ENCODE assay signal across 8 mouse cellular contexts in genomic region chr2:144331401-144332302, GRCm38 (mm10). TPM values are rescaled to one million over a fixed set of nuclear protein-coding genes. Genes with fewer than 3 reads are reported as not detected.
A peak's percentile ranks its signal among the peaks of the same experiment; 100 is the strongest.
DNase-seq lines count a peak whose midpoint lies in the region; ATAC-seq and TF ChIP-seq lines count a peak whose summit lies in the region.

Ovol2 (minus strand) TSS chr2:144332146.

- H3K36me3 ChIP-seq in spleen, adult 2 months (ENCODE audit: control insufficient read depth, insufficient read depth, low read length) = no peaks in the 10 kb centered on the region
- no peaks in the 10 kb centered on the region for H3K36me3 ChIP-seq in embryonic facial prominence, embryonic 13.5 days
- H3K36me3 ChIP-seq in hindbrain, postnatal 0 days (ENCODE audit: insufficient read depth, low read length) = no peaks in the 10 kb centered on the region
- H3K36me3 ChIP-seq in liver, embryonic 12.5 days = no peaks in the 10 kb centered on the region

- no peak within 1 kb of the TSS for H3K27ac ChIP-seq in spleen, adult 2 months (ENCODE audit: insufficient read depth, low read length)
- H3K27ac ChIP-seq in embryonic facial prominence, embryonic 13.5 days = peak within 1 kb of the TSS; percentile 51
- no peak within 1 kb of the TSS for H3K27ac ChIP-seq in hindbrain, postnatal 0 days
- H3K27ac ChIP-seq in liver, embryonic 12.5 days = no peak within 1 kb of the TSS

- peak within 1 kb of the TSS; percentile 70 for H3K9ac ChIP-seq in embryonic facial prominence, embryonic 13.5 days
- H3K9ac ChIP-seq in hindbrain, postnatal 0 days (replicated peaks; ENCODE audit: low read length) = peak within 1 kb of the TSS; percentile 15; the same call in 1 of the 2 replicates
- no peak within 1 kb of the TSS for H3K9ac ChIP-seq in liver, embryonic 12.5 days

- WGBS in spleen, adult 2 months = 3% methylated on average over 62 of the region's 62 CpGs
- WGBS in embryonic facial prominence, embryonic 13.5 days = under 1% methylated on average over 62 of the region's 62 CpGs
- under 1% methylated on average over 61 of the region's 62 CpGs for WGBS in hindbrain, postnatal 0 days
- WGBS in liver, embryonic 12.5 days (ENCODE audit: insufficient replicate concordance) = 3% methylated on average over 58 of the region's 62 CpGs

- H3K4me3 ChIP-seq in spleen, adult 2 months (ENCODE audit: extremely low read depth, insufficient read depth, insufficient read length) = peak within 1 kb of the TSS; percentile 45; the same call in 1 of the 2 replicates
- peak within 1 kb of the TSS; percentile 60 for H3K4me3 ChIP-seq in embryonic facial prominence, embryonic 13.5 days
- H3K4me3 ChIP-seq in hindbrain, postnatal 0 days (ENCODE audit: low read length) = peak within 1 kb of the TSS; percentile 47
- peak within 1 kb of the TSS; percentile 49 for H3K4me3 ChIP-seq in liver, embryonic 12.5 days

- no peak for DNase-seq in spleen, adult 2 months (ENCODE audit: low read depth in 1 of 2, low spot score in 2 of 2)
- no peak for DNase-seq in spleen, adult 18-20 months
- peak; percentile 10 for DNase-seq in hindbrain, postnatal 0 days (ENCODE audit: low spot score)
- peak; percentile 54 for DNase-seq in neural tube, embryonic 10.5 days (ENCODE audit: extremely low spot score, low spot score)
- DNase-seq in layer of hippocampus, postnatal 14 days (ENCODE audit: low spot score in 2 of 2) = no peak
- DNase-seq in gastrocnemius, postnatal 14 days = no peak

- intact Hi-C loops in gastrocnemius, postnatal 14 days (cut with DNase I; ENCODE audit: low total_unique reads) = no loop called here

- TF ChIP-seq CTCF in spleen, adult 2 months (IDR thresholded peaks at IDR 0.05; ENCODE audit: extremely low read depth, insufficient read depth, insufficient read length, insufficient replicate concordance) = no peak
- no peak for TF ChIP-seq CTCF in hindbrain, postnatal 0 days (IDR thresholded peaks at IDR 0.05; ENCODE audit: low read depth)

- peak within 1 kb of the TSS; percentile 98 for H3K4me2 ChIP-seq in embryonic facial prominence, embryonic 13.5 days
- peak within 1 kb of the TSS; percentile 72 for H3K4me2 ChIP-seq in hindbrain, postnatal 0 days (ENCODE audit: low read depth, low read length)
- H3K4me2 ChIP-seq in liver, embryonic 12.5 days = peak within 1 kb of the TSS; percentile 70

- H3K9me3 ChIP-seq in embryonic facial prominence, embryonic 13.5 days = no peaks in the 10 kb centered on the region
- H3K9me3 ChIP-seq in hindbrain, postnatal 0 days (ENCODE audit: low read length) = no peaks in the 10 kb centered on the region
- no peaks in the 10 kb centered on the region for H3K9me3 ChIP-seq in liver, embryonic 12.5 days (replicated peaks)

- no peak for TF ChIP-seq POLR2A in spleen, adult 2 months (IDR thresholded peaks at IDR 0.05; ENCODE audit: low read depth, low read length)

- peak; percentile 52 for ATAC-seq in embryonic facial prominence, embryonic 13.5 days (ENCODE audit: insufficient number of reproducible peaks, insufficient read depth, low FRiP score, low TSS enrichment, low read depth)
- ATAC-seq in hindbrain, postnatal 0 days = peak; percentile 38
- peak; percentile 20; the same call in 1 of the 2 replicates for ATAC-seq in liver, embryonic 12.5 days

- H3K4me1 ChIP-seq in spleen, adult 2 months (ENCODE audit: control insufficient read depth, insufficient read depth, insufficient read length) = peaks cover 10% of the 10 kb centered on the region
- peaks cover 41% of the 10 kb centered on the region for H3K4me1 ChIP-seq in embryonic facial prominence, embryonic 13.5 days
- H3K4me1 ChIP-seq in hindbrain, postnatal 0 days (ENCODE audit: insufficient read depth, low read length) = peaks cover 13% of the 10 kb centered on the region; the same call in 1 of the 2 replicates
- H3K4me1 ChIP-seq in liver, embryonic 12.5 days = peaks cover 26% of the 10 kb centered on the region

- peaks cover 35% of the 10 kb centered on the region for H3K27me3 ChIP-seq in spleen, adult 2 months (ENCODE audit: control insufficient read depth, insufficient read depth, low read length)
- H3K27me3 ChIP-seq in embryonic facial prominence, embryonic 13.5 days = peaks cover 86% of the 10 kb centered on the region
- peaks cover 45% of the 10 kb centered on the region for H3K27me3 ChIP-seq in hindbrain, postnatal 0 days (ENCODE audit: insufficient read depth, low read length)
- H3K27me3 ChIP-seq in liver, embryonic 12.5 days (replicated peaks) = peaks cover 96% of the 10 kb centered on the region

RNA-seq across cellular contexts. Expression of gene Ovol2, which starts in this region (rescaled TPM):
- polyA plus RNA-seq in spleen, adult 2 months (2012; rRNA removed) = 0.44 TPM in 1 of 2 replicates, not detected in the other
- 3.2 TPM in 2 replicates for polyA plus RNA-seq in embryonic facial prominence, embryonic 13.5 days (2015; fragmentation: Nextera tagmentation; extraction: Ambion mirVana)
- total RNA-seq in hindbrain, postnatal 0 days (2014; rRNA removed) = not detected in 2 replicates
- 0.09 TPM in 1 of 2 replicates, not detected in the other for polyA plus RNA-seq in hindbrain, postnatal 0 days (2015; fragmentation: Nextera tagmentation; extraction: Ambion mirVana)
- 0.08 TPM in 1 of 2 replicates, not detected in the other for polyA plus RNA-seq in liver, embryonic 12.5 days (2016; fragmentation: Nextera tagmentation; extraction: Ambion mirVana)
- total RNA-seq in layer of hippocampus, postnatal 14 days (2021) = under 1 TPM; 0.35 to 0.91 TPM
- total RNA-seq in gastrocnemius, postnatal 14 days (2021) = not detected

Comparison
In these comparisons a context has a peak if more than half of its experiments do, and no peak if none do; other contexts are left out.
1. Peak in DNase-seq, ATAC-seq, H3K4me3 ChIP-seq, H3K9ac ChIP-seq and H3K4me2 ChIP-seq in hindbrain, postnatal 0 days; RNA of the gene not detected or under 1 TPM.
2. Peak in ATAC-seq, H3K4me3 ChIP-seq and H3K4me2 ChIP-seq in liver, embryonic 12.5 days; RNA of the gene not detected or under 1 TPM.